Mouse (Mus musculus) frontal cortex, postnatal 14 days (tissue): Measurements from ENCODE around the gene Slc22a16.
A peak's percentile ranks its signal among the peaks of the same experiment; 100 is the strongest.

Source experiments
- DNase-seq, 2 experiments: peaks; one replicate each; pipeline ENCODE4 v3.0.0; 2022; ENCODE audit warnings: low spot score in 2 of 2

Slc22a16 gene

GRCm38 (mm10) chr10:40604706-40605394 is 34.7 kb downstream of the Slc22a16 start:
- DNase-seq = no peak

- no peak for DNase-seq
Measured at GRCm38 (mm10) chr10:40617973-40618372, 47.8 kb downstream of the Slc22a16 start.

- no peak for DNase-seq
Measured at GRCm38 (mm10) chr10:40619760-40620159, 49.6 kb downstream of the Slc22a16 start.

GRCm38 (mm10) chr10:40629140-40629539 is 59.0 kb downstream of the Slc22a16 start:
- DNase-seq = no peak

GRCm38 (mm10) chr10:40629656-40630311 is 59.6 kb downstream of the Slc22a16 start, which contains the start of gene Ddo:
Gene Ddo, plus strand, starts transcription at chr10:40630011.
- DNase-seq = no peak

GRCm38 (mm10) chr10:40630457-40630856 is 60.3 kb downstream of the Slc22a16 start:
- DNase-seq = no peak

- DNase-seq = no peak
Measured at GRCm38 (mm10) chr10:40630961-40631360, 60.8 kb downstream of the Slc22a16 start.

GRCm38 (mm10) chr10:40632087-40632486 is 62.0 kb downstream of the Slc22a16 start:
- no peak for DNase-seq

- DNase-seq = no peak
Measured at GRCm38 (mm10) chr10:40637331-40637730, 67.2 kb downstream of the Slc22a16 start.

- peak; percentile 58 to 73 for DNase-seq
Measured at GRCm38 (mm10) chr10:40638276-40638675, 68.1 kb downstream of the Slc22a16 start.

GRCm38 (mm10) chr10:40638823-40639819 is 69.0 kb downstream of the Slc22a16 start:
- peak in 1 of 2 experiments; percentile 32 for DNase-seq

GRCm38 (mm10) chr10:40640406-40640805 is 70.3 kb downstream of the Slc22a16 start:
- no peak for DNase-seq

GRCm38 (mm10) chr10:40641901-40642300 is 71.8 kb downstream of the Slc22a16 start:
- DNase-seq = no peak

GRCm38 (mm10) chr10:40643126-40643525 is 73.0 kb downstream of the Slc22a16 start:
- no peak for DNase-seq

GRCm38 (mm10) chr10:40644456-40644855 is 74.3 kb downstream of the Slc22a16 start:
- DNase-seq = no peak

- DNase-seq = no peak
Measured at GRCm38 (mm10) chr10:40645346-40645745, 75.2 kb downstream of the Slc22a16 start.

- DNase-seq = no peak
Measured at GRCm38 (mm10) chr10:40648776-40649175, 78.6 kb downstream of the Slc22a16 start.

GRCm38 (mm10) chr10:40649634-40650033 is 79.5 kb downstream of the Slc22a16 start:
- DNase-seq = no peak

- DNase-seq = no peak
Measured at GRCm38 (mm10) chr10:40651676-40652075, 81.5 kb downstream of the Slc22a16 start.
